In the genomic region with DNA sequence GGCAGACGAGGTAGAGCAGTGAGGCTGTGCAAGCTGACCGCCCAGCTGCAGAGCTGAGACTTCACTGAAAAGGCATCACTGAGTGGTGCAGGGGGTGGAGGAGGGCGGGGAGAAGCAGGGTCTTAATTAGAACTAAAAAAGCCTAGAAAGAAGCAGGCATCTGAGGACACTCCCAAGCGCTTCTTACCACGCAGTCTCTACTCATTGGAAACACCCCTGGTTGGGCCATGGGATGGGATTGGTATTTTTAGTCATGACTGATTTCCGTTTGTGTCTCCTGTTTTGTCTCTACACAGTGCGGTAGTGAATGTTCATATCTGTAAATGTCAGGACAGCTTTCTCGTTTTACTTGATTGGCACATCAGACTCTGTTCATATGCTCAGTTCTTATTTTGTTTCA, we compare ENCODE assay signal across 13 mouse cellular contexts. TPM values are rescaled to one million over a fixed set of nuclear protein-coding genes. Genes with fewer than 3 reads are reported as not detected.
DNase-seq lines count a peak whose midpoint lies in the region; ATAC-seq and TF ChIP-seq lines count a peak whose summit lies in the region.
"Had no signal": no experiment of that assay in that cellular context is flagged by ENCODE, and none has a peak within 500 bp of the region (broad histone marks: within the 10 kb centered on the region; RNA-seq: fewer than 3 reads in every experiment).

No protein-coding gene starts in this region.

- peak overlapping the region; percentile 32; the same call in 1 of the 2 replicates for H3K27ac ChIP-seq in heart, embryonic 13.5 days (replicated peaks)
- H3K27ac ChIP-seq in liver, embryonic 12.5 days = no peak overlapping the region
- H3K27ac ChIP-seq in liver, postnatal 0 days (ENCODE audit: low read depth) = no peak overlapping the region
- peak overlapping the region; percentile 36; the same call in 1 of the 2 replicates for H3K27ac ChIP-seq in forebrain, embryonic 13.5 days

- TF ChIP-seq EP300 in liver, postnatal 0 days (IDR thresholded peaks at IDR 0.05; ENCODE audit: low read depth) = no peak

- ATAC-seq in heart, embryonic 13.5 days (ENCODE audit: extremely low read depth, insufficient number of reproducible peaks, low FRiP score, low TSS enrichment) = no peak
- 0 out of 2 replicates have a peak, but pooled peaks have one; percentile 15 for ATAC-seq in liver, embryonic 12.5 days
- no peak for ATAC-seq in liver, postnatal 0 days
- ATAC-seq in forebrain, embryonic 13.5 days = peak; percentile 24; the same call in 1 of the 2 replicates

- WGBS in heart, embryonic 13.5 days = 50% methylated on average over 8 of the region's 8 CpGs
- WGBS in liver, embryonic 12.5 days (ENCODE audit: insufficient replicate concordance) = 59% methylated on average over 8 of the region's 8 CpGs
- 59% methylated on average over 8 of the region's 8 CpGs for WGBS in liver, postnatal 0 days (ENCODE audit: insufficient replicate concordance)
- 37% methylated on average over 8 of the region's 8 CpGs for WGBS in forebrain, embryonic 13.5 days

- H3K27me3 ChIP-seq in heart, embryonic 13.5 days (replicated peaks) = no peaks in the 10 kb centered on the region
- H3K27me3 ChIP-seq in liver, embryonic 12.5 days (replicated peaks) = no peaks in the 10 kb centered on the region
- no peaks in the 10 kb centered on the region for H3K27me3 ChIP-seq in liver, postnatal 0 days (ENCODE audit: insufficient read depth, low read length)
- no peaks in the 10 kb centered on the region for H3K27me3 ChIP-seq in forebrain, embryonic 13.5 days

- no peak for TF ChIP-seq CTCF in liver, postnatal 0 days (IDR thresholded peaks at IDR 0.05; ENCODE audit: low read depth)

- no peak overlapping the region; the same call in 1 of the 2 replicates for H3K9ac ChIP-seq in heart, embryonic 13.5 days
- H3K9ac ChIP-seq in liver, embryonic 12.5 days = no peak overlapping the region
- no peak overlapping the region for H3K9ac ChIP-seq in liver, postnatal 0 days (replicated peaks)
- H3K9ac ChIP-seq in forebrain, embryonic 13.5 days = no peak overlapping the region

- H3K4me3 ChIP-seq in heart, embryonic 13.5 days = no peak overlapping the region
- no peak overlapping the region for H3K4me3 ChIP-seq in liver, embryonic 12.5 days
- no peak overlapping the region for H3K4me3 ChIP-seq in liver, postnatal 0 days (ENCODE audit: low read depth, low read length)
- H3K4me3 ChIP-seq in forebrain, embryonic 13.5 days = no peak overlapping the region
- H3K4me3 ChIP-seq: myocyte had no signal

- H3K4me1 ChIP-seq in heart, embryonic 13.5 days = peaks cover 42% of the 10 kb centered on the region
- peaks cover 7% of the 10 kb centered on the region; the same call in 1 of the 2 replicates for H3K4me1 ChIP-seq in liver, embryonic 12.5 days
- no peaks in the 10 kb centered on the region for H3K4me1 ChIP-seq in liver, postnatal 0 days (ENCODE audit: insufficient read depth)
- H3K4me1 ChIP-seq in forebrain, embryonic 13.5 days = peaks cover 56% of the 10 kb centered on the region

- H3K36me3 ChIP-seq in heart, embryonic 13.5 days = peaks cover 12% of the 10 kb centered on the region
- no peaks in the 10 kb centered on the region for H3K36me3 ChIP-seq in liver, embryonic 12.5 days
- H3K36me3 ChIP-seq in liver, postnatal 0 days (replicated peaks; ENCODE audit: insufficient read depth, low read length) = no peaks in the 10 kb centered on the region
- H3K36me3 ChIP-seq in forebrain, embryonic 13.5 days (ENCODE audit: poor library complexity, severe bottlenecking) = peaks cover 4% of the 10 kb centered on the region; the same call in 1 of the 2 replicates

- no peak for DNase-seq in heart, adult 9 months (ENCODE audit: low spot score in 2 of 2)
- DNase-seq in liver, postnatal 0 days = no peak
- peak; percentile 45 to 51 for DNase-seq in right cerebral cortex, adult 2 months (ENCODE audit: low spot score in 2 of 2)
- no peak for DNase-seq in gastrocnemius, adult 8-10 months (ENCODE audit: low spot score in 2 of 2)
- DNase-seq in urinary bladder, adult 2 months (ENCODE audit: low spot score) = no peak
- DNase-seq: adrenal gland, postnatal 25 days; cerebellum, postnatal 25 days; kidney, adult 9 months; lung, postnatal 14 days had no signal

- H3K9me3 ChIP-seq in heart, embryonic 13.5 days = no peaks in the 10 kb centered on the region
- H3K9me3 ChIP-seq in liver, embryonic 12.5 days (replicated peaks) = no peaks in the 10 kb centered on the region
- no peaks in the 10 kb centered on the region for H3K9me3 ChIP-seq in liver, postnatal 0 days (ENCODE audit: low read length)
- H3K9me3 ChIP-seq in forebrain, embryonic 13.5 days (replicated peaks) = no peaks in the 10 kb centered on the region

- H3K4me2 ChIP-seq in heart, embryonic 13.5 days = peak overlapping the region; percentile 14; the same call in 1 of the 2 replicates
- H3K4me2 ChIP-seq in liver, embryonic 12.5 days = no peak overlapping the region
- no peak overlapping the region for H3K4me2 ChIP-seq in liver, postnatal 0 days (ENCODE audit: low read depth, low read length)
- H3K4me2 ChIP-seq in forebrain, embryonic 13.5 days = no peak overlapping the region

RNA-seq across cellular contexts. Expression of a gene that starts 46.8 kb away (rescaled TPM):
- 30.6 and 36.1 TPM in 2 replicates for polyA plus RNA-seq in heart, embryonic 13.5 days (2015; fragmentation: Nextera tagmentation; extraction: Ambion mirVana)
- 12.9 and 14.7 TPM in 2 replicates for polyA plus RNA-seq in liver, embryonic 12.5 days (2016; fragmentation: Nextera tagmentation; extraction: Ambion mirVana)
- 14.3 and 16.5 TPM in 2 replicates for polyA plus RNA-seq in liver, postnatal 0 days (2015; fragmentation: Nextera tagmentation; extraction: Ambion mirVana)
- polyA plus RNA-seq in forebrain, embryonic 13.5 days (2015; fragmentation: Nextera tagmentation; extraction: Ambion mirVana) = 147 and 159 TPM in 2 replicates
- total RNA-seq in gastrocnemius, adult 8-10 months (2022) = 10 to 100 TPM in 1 of 4 experiments, 1 to 10 TPM in 3; 5.5 to 10.1 (median 7.4) TPM
- polyA plus RNA-seq in urinary bladder, adult 2 months (2012; rRNA removed) = 42.4 and 43.9 TPM in 2 replicates

Comparison
In these comparisons a context has a peak if more than half of its experiments do, and no peak if none do; other contexts are left out.
1. ATAC-seq: peak in liver, embryonic 12.5 days (single experiment) and forebrain, embryonic 13.5 days (single experiment); none in heart, embryonic 13.5 days (single experiment) and liver, postnatal 0 days (single experiment).
2. H3K27ac ChIP-seq: peak in heart, embryonic 13.5 days (single experiment) and forebrain, embryonic 13.5 days (single experiment); none in liver, embryonic 12.5 days (single experiment) and liver, postnatal 0 days (single experiment).
3. DNase-seq: peak in right cerebral cortex, adult 2 months (2 of 2); none in heart, adult 9 months (0 of 2), liver, postnatal 0 days (single experiment), gastrocnemius, adult 8-10 months (0 of 2) and urinary bladder, adult 2 months (single experiment).